Mouse (Mus musculus): ENCODE results near the gene Fut11. TPM values are rescaled to one million over a fixed set of nuclear protein-coding genes. Genes with fewer than 3 reads are reported as not detected.

Gene Fut11
- polyA plus RNA-seq, 1 experiment from 2014 or later, result 20.0 TPM

GRCm38 (mm10) chr14:20721371-20721770 lies 26.6 kb downstream of the Fut11 start:
- peaks cover 90% of the 10 kb centered on the region for H3K36me3 ChIP-seq (ENCODE audit: control insufficient read depth, insufficient read depth, low read length)
- no peak for ATAC-seq (ENCODE audit: low read depth)
- H3K4me3 ChIP-seq (ENCODE audit: low read depth, low read length), result no peak overlapping the region
- 91% methylated on average over 4 of the region's 4 CpGs for WGBS
- no peaks in the 10 kb centered on the region for H3K4me1 ChIP-seq (ENCODE audit: control insufficient read depth, insufficient read depth, low read length)
- no peak overlapping the region for H3K9ac ChIP-seq (replicated peaks; ENCODE audit: low read depth, low read length)
- no peak overlapping the region for H3K4me2 ChIP-seq (ENCODE audit: low read depth, low read length)
- no peak overlapping the region for H3K27ac ChIP-seq (ENCODE audit: low read depth, low read length)
- H3K9me3 ChIP-seq (ENCODE audit: control insufficient read depth, low read length), result no peaks in the 10 kb centered on the region
- H3K27me3 ChIP-seq (ENCODE audit: control insufficient read depth, insufficient read depth, low read length), result no peaks in the 10 kb centered on the region

DNA sequence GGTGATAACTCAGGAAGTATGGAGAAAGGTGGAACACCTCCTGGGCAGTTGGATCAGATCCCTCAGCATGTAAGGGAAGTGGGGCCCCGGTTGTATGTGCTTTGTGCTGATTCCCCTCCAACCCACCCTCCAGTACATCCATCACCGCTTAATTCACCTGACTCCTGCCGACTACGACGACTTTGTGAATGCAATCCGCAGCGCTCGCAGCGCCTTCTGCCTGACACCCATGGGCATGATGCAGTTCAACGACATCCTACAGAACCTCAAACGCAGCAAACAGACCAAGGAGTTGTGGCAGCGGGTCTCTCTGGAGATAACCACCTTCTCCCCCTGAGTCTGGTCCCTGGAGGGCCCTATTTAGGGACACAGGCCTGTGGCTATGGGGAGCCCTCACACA lies 28.2 kb downstream of the Fut11 start:
- no peak overlapping the region for H3K4me3 ChIP-seq (ENCODE audit: low read depth, low read length)
- no peak for ATAC-seq (ENCODE audit: low read depth)
- no peak overlapping the region for H3K4me2 ChIP-seq (ENCODE audit: low read depth, low read length)
- no peaks in the 10 kb centered on the region for H3K27me3 ChIP-seq (ENCODE audit: control insufficient read depth, insufficient read depth, low read length)
- H3K9me3 ChIP-seq (ENCODE audit: control insufficient read depth, low read length), result no peaks in the 10 kb centered on the region
- no peak overlapping the region for H3K27ac ChIP-seq (ENCODE audit: low read depth, low read length)
- H3K4me1 ChIP-seq (ENCODE audit: control insufficient read depth, insufficient read depth, low read length), result no peaks in the 10 kb centered on the region
- peaks cover 84% of the 10 kb centered on the region for H3K36me3 ChIP-seq (ENCODE audit: control insufficient read depth, insufficient read depth, low read length)
- no peak overlapping the region for H3K9ac ChIP-seq (replicated peaks; ENCODE audit: low read depth, low read length)
- WGBS, result 88% methylated on average over 12 of the region's 12 CpGs

DNA sequence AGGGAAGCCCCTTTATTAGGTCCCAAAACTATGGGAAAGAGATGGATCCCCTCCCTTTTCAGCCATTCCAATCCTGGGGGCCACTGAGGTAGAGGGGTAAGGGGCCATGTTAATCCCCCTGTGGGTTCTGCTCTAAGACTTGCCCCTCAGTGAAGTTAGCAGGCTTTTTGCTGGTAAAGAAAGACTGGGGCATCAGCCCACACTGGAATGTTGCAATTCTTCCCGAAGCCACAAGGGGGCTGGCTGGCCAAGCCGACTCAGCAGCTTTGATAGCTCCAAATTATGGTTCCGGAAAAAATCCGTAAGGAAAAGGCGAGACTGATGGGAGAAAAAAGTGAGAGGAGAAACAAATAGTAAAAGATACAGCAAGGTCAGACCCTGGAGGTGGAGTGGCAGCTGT lies 29.3 kb downstream of the Fut11 start:
- ATAC-seq (ENCODE audit: low read depth), result peak; percentile 52; the same call in 1 of the 2 replicates
- 25% methylated on average over 5 of the region's 5 CpGs for WGBS
- Histone ChIP-seq H3K9me3 (ENCODE audit: control insufficient read depth, low read length) (no peaks in the 10 kb centered on the region), H3K36me3 (ENCODE audit: control insufficient read depth, insufficient read depth, low read length) (peaks cover 82% of the 10 kb centered on the region), H3K9ac (replicated peaks; ENCODE audit: low read depth, low read length) (no peak overlapping the region), H3K27me3 (ENCODE audit: control insufficient read depth, insufficient read depth, low read length) (no peaks in the 10 kb centered on the region), H3K4me2 (ENCODE audit: low read depth, low read length) (no peak overlapping the region), H3K27ac (ENCODE audit: low read depth, low read length) (no peak overlapping the region), H3K4me1 (ENCODE audit: control insufficient read depth, insufficient read depth, low read length) (no peaks in the 10 kb centered on the region), H3K4me3 (ENCODE audit: low read depth, low read length) (no peak overlapping the region)

- WGBS, result 80% methylated on average over 6 of the region's 6 CpGs
These were observed 31.0 kb downstream of the Fut11 start for GRCm38 (mm10) chr14:20725660-20726339.

DNA sequence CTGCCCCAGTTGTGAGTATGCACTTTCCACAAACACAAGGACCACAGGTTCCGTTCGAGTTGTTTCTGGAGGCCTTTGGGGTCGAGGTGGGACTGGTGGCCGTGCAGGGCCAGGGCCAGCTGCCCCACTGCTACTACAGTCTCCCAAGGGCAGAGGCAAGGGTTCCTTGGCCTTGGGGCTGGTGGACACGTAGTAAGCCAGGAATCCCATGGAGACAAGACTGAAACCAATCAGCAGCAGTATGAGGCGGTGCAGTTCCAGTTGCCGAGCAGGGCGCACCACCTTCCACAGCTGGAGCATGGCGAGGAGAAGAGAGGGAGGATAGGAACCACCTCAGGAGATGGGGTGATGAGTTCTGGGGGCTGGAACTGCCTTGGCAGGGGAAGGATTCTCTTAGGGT lies 35.1 kb downstream of the Fut11 start:
- no peak overlapping the region for H3K4me2 ChIP-seq (ENCODE audit: low read depth, low read length)
- H3K4me3 ChIP-seq (ENCODE audit: low read depth, low read length), result no peak overlapping the region
- H3K4me1 ChIP-seq (ENCODE audit: control insufficient read depth, insufficient read depth, low read length), result peaks cover 11% of the 10 kb centered on the region
- no peaks in the 10 kb centered on the region for H3K9me3 ChIP-seq (ENCODE audit: control insufficient read depth, low read length)
- H3K27me3 ChIP-seq (ENCODE audit: control insufficient read depth, insufficient read depth, low read length), result no peaks in the 10 kb centered on the region
- ATAC-seq (ENCODE audit: low read depth), result no peak
- 93% methylated on average over 9 of the region's 9 CpGs for WGBS
- H3K27ac ChIP-seq (ENCODE audit: low read depth, low read length), result no peak overlapping the region
- H3K9ac ChIP-seq (replicated peaks; ENCODE audit: low read depth, low read length), result no peak overlapping the region
- peaks cover 38% of the 10 kb centered on the region for H3K36me3 ChIP-seq (ENCODE audit: control insufficient read depth, insufficient read depth, low read length)

More at GRCm38 (mm10) chr14:20725660-20726339, 31.0 kb downstream of the Fut11 start:
- H3K4me1 ChIP-seq (ENCODE audit: control insufficient read depth, insufficient read depth, low read length), result no peaks in the 10 kb centered on the region
- H3K9me3 ChIP-seq (ENCODE audit: control insufficient read depth, low read length), result no peaks in the 10 kb centered on the region
- ATAC-seq (ENCODE audit: low read depth), result no peak
- no peaks in the 10 kb centered on the region for H3K27me3 ChIP-seq (ENCODE audit: control insufficient read depth, insufficient read depth, low read length)
- no peak overlapping the region for H3K4me2 ChIP-seq (ENCODE audit: low read depth, low read length)
- H3K27ac ChIP-seq (ENCODE audit: low read depth, low read length), result no peak overlapping the region
- H3K9ac ChIP-seq (replicated peaks; ENCODE audit: low read depth, low read length), result no peak overlapping the region
- H3K4me3 ChIP-seq (ENCODE audit: low read depth, low read length), result no peak overlapping the region
- peaks cover 73% of the 10 kb centered on the region for H3K36me3 ChIP-seq (ENCODE audit: control insufficient read depth, insufficient read depth, low read length)

- Histone ChIP-seq H3K27ac (ENCODE audit: low read depth, low read length) (no peak overlapping the region), H3K4me1 (ENCODE audit: control insufficient read depth, insufficient read depth, low read length) (peaks cover 14% of the 10 kb centered on the region), H3K27me3 (ENCODE audit: control insufficient read depth, insufficient read depth, low read length) (no peaks in the 10 kb centered on the region), H3K36me3 (ENCODE audit: control insufficient read depth, insufficient read depth, low read length) (peaks cover 31% of the 10 kb centered on the region), H3K9ac (replicated peaks; ENCODE audit: low read depth, low read length) (no peak overlapping the region), H3K9me3 (ENCODE audit: control insufficient read depth, low read length) (no peaks in the 10 kb centered on the region), H3K4me2 (ENCODE audit: low read depth, low read length) (no peak overlapping the region), H3K4me3 (ENCODE audit: low read depth, low read length) (no peak overlapping the region)
- 94% methylated on average over 9 of the region's 9 CpGs for WGBS
- ATAC-seq (ENCODE audit: low read depth), result no peak
These were observed 36.3 kb downstream of the Fut11 start for GRCm38 (mm10) chr14:20730853-20731602.

DNA sequence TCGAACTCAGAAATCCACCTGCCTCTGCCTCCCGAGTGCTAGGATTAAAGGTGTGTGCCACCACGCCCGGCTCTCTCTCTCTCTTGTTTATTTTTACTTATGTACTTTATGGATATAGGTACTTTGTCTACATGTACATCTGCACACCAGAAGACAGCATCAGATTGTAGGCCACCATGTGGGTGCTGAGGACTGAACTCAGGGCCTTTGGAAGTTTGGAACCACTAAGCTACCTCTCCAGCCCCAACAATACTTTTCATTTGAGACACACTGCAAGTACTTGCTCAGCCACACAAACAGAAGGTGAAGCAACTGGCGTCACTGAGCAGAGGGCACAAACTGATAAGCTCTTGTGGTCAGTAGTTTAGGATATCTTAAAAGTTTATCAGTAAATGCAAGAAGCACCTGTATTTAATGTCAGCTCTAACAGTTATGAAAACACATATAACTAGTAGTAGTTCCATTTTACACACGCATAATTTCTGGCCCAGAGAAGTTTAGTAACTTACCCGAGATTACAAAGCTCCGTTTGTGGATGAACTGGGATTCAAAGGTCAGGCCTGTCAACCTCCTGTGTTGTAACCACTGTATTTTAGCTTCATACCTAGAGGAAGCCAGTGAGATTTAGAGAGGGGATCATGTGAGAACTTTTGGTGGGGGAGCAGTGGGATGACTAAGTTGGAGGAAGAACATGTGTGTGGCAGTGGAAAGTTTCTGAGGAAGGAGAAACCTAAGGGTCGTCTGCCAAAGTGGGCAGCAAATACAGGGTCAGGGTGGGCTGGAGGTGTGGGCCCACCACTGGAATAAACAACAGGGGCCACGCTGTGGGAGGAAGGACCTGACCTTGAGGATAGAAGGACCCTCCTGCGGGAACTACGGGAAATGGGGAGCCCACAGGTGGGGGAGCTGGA lies 38.5 kb downstream of the Fut11 start:
- Histone ChIP-seq H3K27me3 (ENCODE audit: control insufficient read depth, insufficient read depth, low read length) (no peaks in the 10 kb centered on the region), H3K9ac (replicated peaks; ENCODE audit: low read depth, low read length) (peak overlapping the region; percentile 77), H3K4me1 (ENCODE audit: control insufficient read depth, insufficient read depth, low read length) (peaks cover 14% of the 10 kb centered on the region), H3K9me3 (ENCODE audit: control insufficient read depth, low read length) (no peaks in the 10 kb centered on the region), H3K4me2 (ENCODE audit: low read depth, low read length) (peak overlapping the region; percentile 92), H3K27ac (ENCODE audit: low read depth, low read length) (no peak overlapping the region; the same call in 1 of the 2 replicates), H3K4me3 (ENCODE audit: low read depth, low read length) (peak overlapping the region; percentile 78), H3K36me3 (ENCODE audit: control insufficient read depth, insufficient read depth, low read length) (peaks cover 21% of the 10 kb centered on the region)
- no peak for ATAC-seq (ENCODE audit: low read depth)
- WGBS, result 54% methylated on average over 12 of the region's 12 CpGs

DNA sequence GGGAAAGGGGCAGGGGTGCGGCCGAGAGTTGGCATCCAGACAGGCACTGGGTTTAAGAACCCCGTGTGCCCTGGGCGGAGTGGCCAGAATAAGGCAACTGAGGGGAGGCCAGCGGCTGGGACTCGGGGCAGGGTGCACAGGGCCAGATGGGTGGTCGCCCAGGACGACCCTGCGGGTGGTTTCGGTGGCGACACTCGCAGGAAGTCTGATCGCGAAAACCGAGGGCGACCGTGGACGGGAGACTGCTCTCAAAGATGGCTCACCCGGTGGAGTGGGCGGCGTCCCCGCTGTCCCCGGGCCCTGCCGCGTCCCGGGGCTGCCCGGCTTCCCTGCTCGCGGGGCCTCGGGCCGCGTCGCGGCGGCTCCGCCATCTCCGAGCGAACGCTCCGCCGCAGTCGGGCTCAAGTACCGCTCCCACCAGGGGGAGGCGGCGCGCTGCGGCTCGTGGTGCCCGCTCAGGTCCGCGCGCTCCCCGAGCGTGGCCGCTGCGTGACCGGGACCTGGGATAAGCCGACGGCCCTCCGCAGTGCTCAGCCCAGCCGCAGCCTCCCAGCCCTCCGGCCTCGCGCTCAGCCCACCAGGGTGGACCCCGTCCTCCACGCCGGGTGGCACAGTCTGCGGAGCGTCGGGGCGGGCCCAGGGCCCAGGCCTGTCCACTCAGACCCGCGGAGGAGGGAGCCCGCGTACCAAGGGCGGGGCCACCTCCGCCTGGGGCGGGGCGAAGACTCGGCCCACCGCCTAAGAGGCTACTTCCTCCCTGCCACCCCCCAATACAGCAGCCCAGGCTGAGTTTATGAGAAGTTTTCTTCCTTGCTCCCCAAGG lies 39.4 kb downstream of the Fut11 start, which contains the start of gene Ndst2:
Gene Ndst2 (minus strand): TSS at position 611 of the 823 bp plus-strand sequence.
- WGBS, result under 1% methylated on average over 73 of the region's 81 CpGs
- peaks cover 24% of the 10 kb centered on the region for H3K36me3 ChIP-seq (ENCODE audit: control insufficient read depth, insufficient read depth, low read length)
- H3K4me2 ChIP-seq (ENCODE audit: low read depth, low read length), result peak within 1 kb of the TSS; percentile 92
- no peaks in the 10 kb centered on the region for H3K27me3 ChIP-seq (ENCODE audit: control insufficient read depth, insufficient read depth, low read length)
- peak within 1 kb of the TSS; percentile 78 for H3K4me3 ChIP-seq (ENCODE audit: low read depth, low read length)
- H3K27ac ChIP-seq (ENCODE audit: low read depth, low read length), result peak within 1 kb of the TSS; percentile 83
- H3K9ac ChIP-seq (replicated peaks; ENCODE audit: low read depth, low read length), result peak within 1 kb of the TSS; percentile 77
- peak; percentile 98 for ATAC-seq (ENCODE audit: low read depth)
- no peaks in the 10 kb centered on the region for H3K9me3 ChIP-seq (ENCODE audit: control insufficient read depth, low read length)
- peaks cover 14% of the 10 kb centered on the region for H3K4me1 ChIP-seq (ENCODE audit: control insufficient read depth, insufficient read depth, low read length)

Data from neural tube, embryonic 14.5 days (tissue).